Mouse (Mus musculus): ENCODE data around the gene Rock2.

GRCm38 (mm10) chr12:16865871-16866270 lies 28.8 kb upstream of the Rock2 start:
- TF ChIP-seq CTCF (IDR thresholded peaks at IDR 0.05; ENCODE audit: low read depth) (no peak), EP300 (IDR thresholded peaks at IDR 0.05; ENCODE audit: low read depth) (no peak)
